Mouse (Mus musculus): ENCODE results near the gene AL607142.1. TPM values are rescaled to one million over a fixed set of nuclear protein-coding genes. Genes with fewer than 3 reads are reported as not detected.

AL607142.1 gene
- total RNA-seq, 2 experiments from 2014 or later = not detected

Other genes with a start within 250 kb of the AL607142.1 start
- under 1 TPM in 1 of 2 experiments, not detected in 1; 0.26 TPM for gene Edn2, start 96.2 kb downstream of the AL607142.1 start, total RNA-seq (2021)
- under 1 TPM; 0.40 to 0.64 TPM for gene Foxo6, start 222.4 kb downstream of the AL607142.1 start, total RNA-seq (2021)

Data from adrenal gland, adult 18-20 months (tissue).